Mouse (Mus musculus) B cell, adult (primary cell): ENCODE measurements around the gene Rsph4a. TPM values are rescaled to one million over a fixed set of nuclear protein-coding genes. Genes with fewer than 3 reads are reported as not detected.

ENCODE experiments used
- total RNA-seq: library from RNA; stranded (reverse); gene quantifications from 4 replicates; pipeline ENCODE4 v1.2.4, GENCODE M21; 2023; ENCODE audit not compliant: inconsistent age

Gene Rsph4a
- not detected in 4 replicates for total RNA-seq

GRCm38 (mm10) chr10:33904530-33905481, at the start of gene Rsph4a:
Gene Rsph4a, plus strand, starts transcription at chr10:33905111.

GRCm38 (mm10) chr10:33857421-33857820, 47.5 kb upstream of the Rsph4a start, which contains the start of gene Sult3a1:
Gene Sult3a1, plus strand, starts transcription at chr10:33857721.

GRCm38 (mm10) chr10:33950803-33951583, 46.1 kb downstream of the Rsph4a start, which contains the start of gene Zup1:
Gene Zup1, minus strand, starts transcription at chr10:33951269.

Other genes with a start within 250 kb of the Rsph4a start
- gene Sult3a2, start 118.4 kb upstream of the Rsph4a start, total RNA-seq = not detected in 4 replicates
- gene Sult3a1, start 47.4 kb upstream of the Rsph4a start, total RNA-seq = not detected in 4 replicates
- 101 to 123 TPM (median 121 TPM) in 4 replicates for gene Zup1, start 46.2 kb downstream of the Rsph4a start, total RNA-seq
- gene Rwdd1, start 114.5 kb downstream of the Rsph4a start, total RNA-seq = 37.0 to 53.7 TPM (median 44.2 TPM) in 4 replicates
- gene Trappc3l, start 132.5 kb downstream of the Rsph4a start, total RNA-seq = not detected in 4 replicates
- not detected in 4 replicates for gene Calhm4, start 139.2 kb downstream of the Rsph4a start, total RNA-seq
- gene Calhm5, start 191.4 kb downstream of the Rsph4a start, total RNA-seq = not detected in 4 replicates
- 10.9 to 17.9 TPM (median 14.1 TPM) in 4 replicates for gene Calhm6, start 222.9 kb downstream of the Rsph4a start, total RNA-seq